Mouse (Mus musculus) hematopoietic stem cell, adult 5-6 weeks (primary cell): ENCODE results near the gene Krtap28-10. TPM values are rescaled to one million over a fixed set of nuclear protein-coding genes. Genes with fewer than 3 reads are reported as not detected.
"Not testable (repeated sequence)": the region's sequence is repeated elsewhere in the genome, so short reads cannot be mapped to it uniquely, and the experiment has no call there.

Source experiments
- ATAC-seq, 2 experiments: fragments of 125-278 bp in 1 of 2; replicated peaks in 1 of 2; 2 replicates each; pipeline ENCODE4 v1.8.0; 2016 to 2017; ENCODE audit warnings: inconsistent platforms in 2 of 2, mild to moderate bottlenecking in 2 of 2, moderate number of reproducible peaks in 2 of 2, low read depth in 1 of 2, moderate TSS enrichment in 1 of 2; ENCODE audit not compliant: low FRiP score in 2 of 2, poor library complexity in 2 of 2, severe bottlenecking in 2 of 2, insufficient read depth in 1 of 2, low TSS enrichment in 1 of 2
- total RNA-seq: library from RNA; stranded (forward); fragments of 172-1452, 232-1000 nt; gene quantifications from 2 replicates; pipeline ENCODE4 v1.2.3, GENCODE M21; 2017

The Krtap28-10 gene
- total RNA-seq, 1 experiment from 2014 or later = not detected

GRCm38 (mm10) chr1:83032508-83032907, 9.8 kb downstream of the Krtap28-10 start:
- ATAC-seq = no peak

- no peak for ATAC-seq
These were observed 10.3 kb downstream of the Krtap28-10 start for GRCm38 (mm10) chr1:83031950-83032349.

GRCm38 (mm10) chr1:83016556-83016955, 25.7 kb downstream of the Krtap28-10 start:
- ATAC-seq = no peak

- no peak for ATAC-seq
These were observed 26.9 kb downstream of the Krtap28-10 start for GRCm38 (mm10) chr1:83015329-83015879.

GRCm38 (mm10) chr1:83014477-83014876, 27.8 kb downstream of the Krtap28-10 start:
- ATAC-seq = no peak

GRCm38 (mm10) chr1:83007471-83007870, 34.8 kb downstream of the Krtap28-10 start:
- ATAC-seq = no peak

- no peak for ATAC-seq
These were observed 35.8 kb downstream of the Krtap28-10 start for GRCm38 (mm10) chr1:83006218-83007179.

GRCm38 (mm10) chr1:83000306-83000705, 42.0 kb downstream of the Krtap28-10 start, which contains the start of gene Gm47959:
Gene Gm47959 (plus strand): TSS chr1:83000548.
- not testable (repeated sequence) for ATAC-seq

GRCm38 (mm10) chr1:82993947-82994346, 48.3 kb downstream of the Krtap28-10 start:
- ATAC-seq = no peak

GRCm38 (mm10) chr1:82992093-82992492, 50.2 kb downstream of the Krtap28-10 start:
- no peak for ATAC-seq

- no peak for ATAC-seq
These were observed 50.7 kb downstream of the Krtap28-10 start for GRCm38 (mm10) chr1:82991596-82991995.

Other genes with a start within 250 kb of the Krtap28-10 start
- 36.5 and 37.6 TPM in 2 replicates for gene Agfg1, start 203.0 kb downstream of the Krtap28-10 start, total RNA-seq
- not detected in 2 replicates for gene A030005L19Rik, start 129.2 kb downstream of the Krtap28-10 start, total RNA-seq
- not detected in 2 replicates for gene A030014E15Rik, start 117.6 kb downstream of the Krtap28-10 start, total RNA-seq
- not detected in 2 replicates for gene Gm6217, start 111.1 kb downstream of the Krtap28-10 start, total RNA-seq
- not detected in 2 replicates for gene A030003K21Rik, start 99.1 kb downstream of the Krtap28-10 start, total RNA-seq
- gene Gm7544, start 86.5 kb downstream of the Krtap28-10 start, total RNA-seq = not detected in 2 replicates
- gene Gm47955, start 82.2 kb downstream of the Krtap28-10 start, total RNA-seq = not detected in 2 replicates
- gene Gm47959, start 41.9 kb downstream of the Krtap28-10 start, total RNA-seq = not detected in 2 replicates
- gene Slc19a3, start 4.0 kb downstream of the Krtap28-10 start, total RNA-seq = 0.38 and 0.79 TPM in 2 replicates
- gene Gm47969, start 2.5 kb upstream of the Krtap28-10 start, total RNA-seq = not detected in 2 replicates
- gene A030005K14Rik, start 16.9 kb upstream of the Krtap28-10 start, total RNA-seq = not detected in 2 replicates
- gene Krtap28-13, start 18.4 kb upstream of the Krtap28-10 start, total RNA-seq = not detected in 2 replicates
- gene Ccl20, start 74.3 kb upstream of the Krtap28-10 start, total RNA-seq = not detected in 2 replicates
- gene Daw1, start 117.3 kb upstream of the Krtap28-10 start, total RNA-seq = not detected in 2 replicates